Mouse (Mus musculus): ENCODE results near the gene Gps1.

DNA sequence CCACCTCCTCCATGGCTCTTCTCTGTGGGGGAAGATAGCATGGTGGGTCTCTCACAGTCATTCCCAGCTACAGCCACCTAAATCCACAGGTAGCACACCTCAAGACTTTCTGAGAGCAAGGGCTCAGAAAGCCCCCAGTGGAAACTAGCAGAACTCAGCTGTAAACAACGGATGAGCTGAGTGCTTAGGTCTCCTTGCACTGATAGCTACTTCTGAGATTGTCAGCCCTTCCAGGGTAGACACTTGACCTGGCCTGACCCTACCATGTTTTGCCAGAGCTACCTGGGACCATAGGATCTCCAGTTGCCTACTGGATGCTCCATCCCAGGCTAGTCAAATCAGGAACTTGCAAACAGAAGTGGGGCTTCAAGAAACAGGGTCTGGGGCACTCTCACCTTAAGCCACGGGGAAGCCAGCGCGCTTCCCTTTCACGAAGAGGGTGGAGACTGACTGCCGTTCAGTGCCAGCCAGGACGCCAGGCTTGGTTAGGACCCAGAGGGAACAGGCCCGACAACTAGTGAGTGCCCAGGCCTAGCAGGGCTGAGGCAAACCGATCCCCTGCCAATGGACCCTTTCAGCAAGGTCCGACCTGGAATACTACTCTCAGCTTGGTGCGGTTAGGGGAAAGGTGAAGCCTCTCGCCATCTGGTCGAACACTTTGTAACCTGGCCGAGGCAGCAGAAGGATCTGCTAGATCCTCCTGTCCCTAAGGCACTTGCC is 38.9 kb downstream of the Gps1 start:
- TF ChIP-seq CTCF (IDR thresholded peaks at IDR 0.05; ENCODE audit: low read depth) = no peak
- no peak for TF ChIP-seq EP300 (IDR thresholded peaks at IDR 0.05; ENCODE audit: low read depth)

Measured in liver, embryonic 14.5 days (tissue).